14 mouse cellular contexts compared by ENCODE assay signal in the genomic region with DNA sequence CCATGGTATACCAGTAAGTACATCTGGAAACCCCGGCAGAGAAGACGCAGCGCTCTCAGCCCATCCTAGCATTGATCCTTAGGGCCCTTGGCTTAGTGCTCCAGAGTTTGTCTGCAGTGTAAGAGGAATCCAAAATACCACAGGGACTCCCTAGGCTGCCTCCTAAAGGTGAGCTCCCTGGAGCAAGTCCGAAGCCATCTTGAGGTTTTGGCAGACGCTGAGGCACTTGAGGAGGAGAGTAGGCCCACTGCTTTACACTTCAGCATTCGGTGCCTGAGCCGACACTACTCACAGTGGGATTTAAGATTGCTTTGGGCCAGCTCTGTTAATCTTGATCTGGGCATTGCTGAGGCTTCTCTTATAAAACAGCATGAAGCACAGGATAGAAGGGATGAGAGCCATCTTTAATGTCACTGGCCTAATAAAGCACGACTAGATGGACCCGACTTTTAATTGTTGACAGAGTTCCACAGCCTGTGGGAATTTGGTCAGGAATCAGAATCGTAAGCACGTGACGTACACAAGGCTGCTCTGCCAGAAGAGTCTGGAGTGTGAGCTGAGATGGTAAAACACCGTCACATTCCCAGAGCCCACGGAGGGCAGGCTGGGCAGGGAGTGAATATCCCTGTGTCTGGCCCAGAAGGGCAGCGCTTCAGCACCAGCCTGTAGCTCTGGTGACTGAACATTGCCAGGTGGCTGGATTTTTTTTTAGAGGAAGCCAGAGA.
"Had no signal": no experiment of that assay in that cellular context is flagged by ENCODE, and none has a peak within 500 bp of the region (broad histone marks: within the 10 kb centered on the region; RNA-seq: fewer than 3 reads in every experiment).

No protein-coding gene starts in this region.

- H3K9ac ChIP-seq: intestine, embryonic 15.5 days; limb, embryonic 12.5 days; liver, embryonic 13.5 days; liver, postnatal 0 days; midbrain, embryonic 12.5 days had no signal

- H3K27me3 ChIP-seq: intestine, embryonic 15.5 days; limb, embryonic 12.5 days; liver, embryonic 13.5 days; megakaryocyte, embryonic 14.5 days; midbrain, embryonic 12.5 days had no signal

- DNase-seq: kidney, adult 18-20 months; kidney, postnatal 10 days; kidney, postnatal 4 days; layer of hippocampus, postnatal 36 days; liver; liver, embryonic 13.5 days; liver, postnatal 0 days; right cerebral cortex, postnatal 25 days; thymus, postnatal 4 days had no signal

- H3K27ac ChIP-seq: intestine, embryonic 15.5 days; limb, embryonic 12.5 days; liver, embryonic 13.5 days; macrophage; midbrain, embryonic 12.5 days had no signal

- H3K4me3 ChIP-seq: intestine, embryonic 15.5 days; limb, embryonic 12.5 days; liver, embryonic 13.5 days; megakaryocyte, embryonic 14.5 days; midbrain, embryonic 12.5 days had no signal

- ATAC-seq: intestine, embryonic 15.5 days; liver, postnatal 0 days had no signal

- H3K4me1 ChIP-seq: intestine, embryonic 15.5 days; limb, embryonic 12.5 days had no signal

- H3K9me3 ChIP-seq: intestine, embryonic 15.5 days; limb, embryonic 12.5 days; liver, embryonic 13.5 days; megakaryocyte, embryonic 14.5 days; midbrain, embryonic 12.5 days had no signal

- H3K4me2 ChIP-seq: intestine, embryonic 15.5 days; limb, embryonic 12.5 days; liver, embryonic 13.5 days; midbrain, embryonic 12.5 days had no signal
